Mouse (Mus musculus): Measurements from ENCODE around the gene Cyp2a4.
"Not testable (repeated sequence)": the region's sequence is repeated elsewhere in the genome, so short reads cannot be mapped to it uniquely, and the experiment has no call there.

Cyp2a4 gene

DNA sequence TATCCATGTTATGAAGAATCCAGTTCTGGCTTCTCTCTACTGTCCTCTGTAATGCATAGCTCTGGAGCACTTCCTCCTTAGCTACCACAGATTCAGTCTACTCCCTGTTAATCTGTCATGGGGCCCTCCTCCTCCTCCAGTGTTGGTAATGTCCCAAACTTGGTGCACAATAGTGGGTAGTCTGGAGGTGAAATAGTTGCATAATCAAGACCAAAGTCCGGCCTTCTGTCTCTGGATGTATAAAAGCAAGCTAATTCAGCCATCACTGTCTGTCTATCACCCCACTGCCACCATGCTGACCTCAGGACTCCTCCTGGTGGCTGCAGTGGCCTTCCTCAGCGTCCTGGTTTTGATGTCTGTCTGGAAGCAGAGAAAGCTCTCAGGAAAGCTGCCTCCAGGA, at the start of gene Cyp2a4:
Gene Cyp2a4 (plus strand): TSS at position 244 of the 400 bp plus-strand sequence.
- DNase-seq = not testable (repeated sequence)

GRCm38 (mm10) chr7:26260034-26260433, 46.9 kb upstream of the Cyp2a4 start, which contains the start of gene Vmn1r184:
Gene Vmn1r184, plus strand, starts transcription at chr7:26260334.
- not testable (repeated sequence) for DNase-seq

GRCm38 (mm10) chr7:26303429-26304166, 3.4 kb upstream of the Cyp2a4 start:
- not testable (repeated sequence) for DNase-seq

GRCm38 (mm10) chr7:26311786-26312185, 4.8 kb downstream of the Cyp2a4 start:
- DNase-seq = not testable (repeated sequence)

DNA sequence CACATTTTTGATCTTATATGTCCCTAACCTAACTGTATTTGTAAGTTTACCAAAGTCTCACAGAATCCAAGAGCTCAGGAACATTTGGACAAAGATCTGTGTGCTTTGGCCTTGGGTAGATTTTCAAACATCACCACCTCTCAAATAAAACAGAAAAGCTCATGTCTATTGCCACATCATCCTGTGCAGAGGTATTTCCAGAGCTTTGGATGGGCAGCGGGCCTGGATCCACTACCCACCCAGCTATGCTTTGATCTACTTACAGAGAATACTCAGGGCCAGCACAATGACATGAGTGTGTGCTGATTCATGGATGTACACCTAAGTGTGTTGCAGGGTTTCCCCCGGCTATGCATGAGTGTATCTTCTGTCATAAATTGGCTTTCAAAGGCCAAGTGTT, 8.2 kb downstream of the Cyp2a4 start:
- DNase-seq = not testable (repeated sequence)

DNA sequence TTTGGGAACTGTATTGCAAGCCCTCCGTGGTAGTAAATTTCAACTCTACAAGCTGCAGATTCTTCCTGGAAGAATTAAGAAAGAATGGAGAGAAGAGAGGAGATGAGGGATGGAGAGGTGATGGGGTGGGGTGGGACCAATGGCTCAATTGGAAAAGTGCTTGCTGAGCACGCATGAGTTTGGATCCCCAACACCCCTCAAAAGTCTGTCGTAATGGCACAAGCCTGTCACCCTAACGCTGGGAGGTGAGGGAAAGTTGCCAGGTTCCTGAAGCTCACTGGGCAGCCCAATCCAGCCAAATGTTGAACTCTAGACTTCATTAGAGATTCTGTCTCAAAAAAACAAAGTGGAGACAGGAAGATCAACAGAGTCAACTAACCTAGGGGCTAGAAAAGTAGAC, 8.8 kb downstream of the Cyp2a4 start:
- not testable (repeated sequence) for DNase-seq

- not testable (repeated sequence) for DNase-seq
Observed at GRCm38 (mm10) chr7:26320361-26320760, 13.4 kb downstream of the Cyp2a4 start.

DNA sequence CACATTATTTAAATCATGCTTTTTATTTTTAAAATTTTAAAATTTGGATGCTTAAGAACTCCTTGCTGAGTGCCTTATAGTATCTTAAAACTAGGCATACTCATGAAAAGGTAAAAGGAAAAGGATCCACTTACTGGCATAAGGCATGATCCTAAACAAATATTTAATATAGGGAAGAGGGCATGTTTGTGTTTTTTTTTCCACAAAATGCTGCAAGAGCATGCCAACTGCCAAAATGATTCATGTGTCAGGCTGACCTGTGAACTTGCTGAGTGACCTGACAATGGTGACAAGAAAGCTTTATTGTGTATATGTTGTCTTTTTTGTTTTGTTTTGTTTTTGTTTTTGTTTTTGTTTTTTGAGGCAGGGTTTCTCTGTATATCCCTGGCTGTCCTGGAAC, 43.2 kb downstream of the Cyp2a4 start:
- DNase-seq = not testable (repeated sequence)

DNA sequence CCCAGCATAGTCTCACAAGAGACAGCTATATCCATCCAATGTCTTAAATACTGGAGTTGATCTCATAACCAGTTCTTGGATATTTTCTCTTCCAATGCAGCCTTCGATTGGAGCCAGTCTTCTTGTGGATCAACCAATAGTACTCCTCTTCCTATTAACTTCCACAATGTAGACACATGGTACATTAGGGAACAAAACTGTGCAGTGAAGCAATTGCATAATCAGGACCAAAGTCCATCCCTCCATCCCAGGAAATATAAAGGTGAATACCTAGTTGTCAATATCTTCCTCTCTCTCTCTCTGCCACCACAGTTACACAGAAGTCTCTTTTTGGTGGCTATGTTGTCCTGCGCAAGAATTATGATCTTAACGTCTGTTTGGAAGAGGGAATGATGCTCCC, 45.3 kb downstream of the Cyp2a4 start:
- DNase-seq = not testable (repeated sequence)

GRCm38 (mm10) chr7:26356719-26357118, 49.8 kb downstream of the Cyp2a4 start:
- DNase-seq = not testable (repeated sequence)
